Mouse (Mus musculus) midbrain, embryonic 11.5 days (tissue): Measurements from ENCODE around the gene Gm9964. TPM values are rescaled to one million over a fixed set of nuclear protein-coding genes. Genes with fewer than 3 reads are reported as not detected.
"Not testable (repeated sequence)": the region's sequence is repeated elsewhere in the genome, so short reads cannot be mapped to it uniquely, and the experiment has no call there.

ENCODE experiments used
- ATAC-seq: fragments of 200-750 bp; cut with Nextera tagmentation; 2 replicates; pipeline ENCODE4 v1.8.0; 2017; ENCODE audit warnings: moderate TSS enrichment, moderate library complexity; ENCODE audit not compliant: low FRiP score
- DNase-seq: peaks from one replicate; pipeline ENCODE4 v3.0.0; 2015; ENCODE audit warnings: low spot score; ENCODE audit errors: missing footprints
- H3K27ac ChIP-seq: fragments of 300-500 bp; sonication (generic); 2 replicates; pipeline ENCODE4 v1.5.1; 2014; ENCODE audit warnings: low read depth, low read length
- H3K27me3 ChIP-seq: fragments of 300-500 bp; sonication (generic); 2 replicates; pipeline ENCODE4 v1.6.1; 2014; ENCODE audit warnings: mild to moderate bottlenecking, low read length, moderate library complexity, mixed read lengths; ENCODE audit not compliant: control insufficient read depth, insufficient read depth
- H3K36me3 ChIP-seq: fragments of 300-500 bp; sonication (generic); 2 replicates; pipeline ENCODE4 v1.6.1; 2014; ENCODE audit warnings: mild to moderate bottlenecking, low read length, moderate library complexity, mixed read lengths; ENCODE audit not compliant: control insufficient read depth, insufficient read depth
- H3K4me1 ChIP-seq: fragments of 300-500 bp; sonication (generic); 2 replicates; pipeline ENCODE4 v1.6.1; 2014; ENCODE audit warnings: low read length; ENCODE audit not compliant: control insufficient read depth, insufficient read depth
- H3K4me2 ChIP-seq: fragments of 300-500 bp; sonication (generic); 2 replicates; pipeline ENCODE4 v1.6.1; 2014; ENCODE audit warnings: mild to moderate bottlenecking, moderate library complexity
- H3K4me3 ChIP-seq: fragments of 300-500 bp; sonication (generic); 2 replicates; pipeline ENCODE4 v1.5.1; 2014; ENCODE audit warnings: low read depth, low read length
- H3K9ac ChIP-seq: fragments of 300-500 bp; sonication (generic); 2 replicates; pipeline ENCODE4 v1.6.1; 2014; ENCODE audit warnings: low read length
- H3K9me3 ChIP-seq: fragments of 300-500 bp; sonication (generic); 2 replicates; pipeline ENCODE4 v1.6.1; 2016; ENCODE audit warnings: low read length; ENCODE audit not compliant: control insufficient read depth
- WGBS: fragments of 180-500 bp; shearing (Covaris S2); extraction: QIAGEN DNeasy Blood & Tissue Kit; methylation state at CpG from one replicate; pipeline ENCODE4 v1.1.7; 2014; 5-methylcytosine and 5-hydroxymethylcytosine counted together
- polyA plus RNA-seq: library from polyadenylated mRNA; unstranded; fragments of >200 nt; fragmentation: Nextera tagmentation; extraction: Ambion mirVana; gene quantifications from 2 replicates; pipeline ENCODE4 v1.2.1, GENCODE M21; 2014

Gene Gm9964
- polyA plus RNA-seq, 1 experiment from 2014 or later = not detected

GRCm38 (mm10) chr11:79273039-79273438, 23.7 kb downstream of the Gm9964 start:
- Histone ChIP-seq H3K4me2 (no peak overlapping the region), H3K9ac (no peak overlapping the region), H3K4me3 (no peak overlapping the region), H3K27ac (no peak overlapping the region), H3K4me1 (no peaks in the 10 kb centered on the region), H3K9me3 (no peaks in the 10 kb centered on the region), H3K27me3 (no peaks in the 10 kb centered on the region), H3K36me3 (no peaks in the 10 kb centered on the region)
- no peak for ATAC-seq
- no peak for DNase-seq
- 71% methylated on average over 4 of the region's 4 CpGs for WGBS

- Histone ChIP-seq H3K4me3 (no peak overlapping the region), H3K27ac (no peak overlapping the region), H3K36me3 (no peaks in the 10 kb centered on the region), H3K4me1 (no peaks in the 10 kb centered on the region), H3K9me3 (no peaks in the 10 kb centered on the region), H3K27me3 (no peaks in the 10 kb centered on the region), H3K9ac (no peak overlapping the region), H3K4me2 (no peak overlapping the region)
- no peak for DNase-seq
- no peak for ATAC-seq
- whole genome bisulfite sequencing = 54% methylated on average over 1 of the region's 1 CpGs
Measured at GRCm38 (mm10) chr11:79267171-79267570, 29.5 kb downstream of the Gm9964 start.

- 66% methylated on average over 3 of the region's 3 CpGs for WGBS
- Histone ChIP-seq H3K4me2 (no peak overlapping the region), H3K27me3 (no peaks in the 10 kb centered on the region), H3K4me1 (no peaks in the 10 kb centered on the region), H3K27ac (no peak overlapping the region), H3K9me3 (no peaks in the 10 kb centered on the region), H3K36me3 (no peaks in the 10 kb centered on the region), H3K9ac (no peak overlapping the region), H3K4me3 (no peak overlapping the region)
- peak; percentile 72 for DNase-seq
- ATAC-seq = no peak
Measured at GRCm38 (mm10) chr11:79264376-79264775, 32.3 kb downstream of the Gm9964 start.

GRCm38 (mm10) chr11:79260126-79260525, 36.6 kb downstream of the Gm9964 start:
- not testable (repeated sequence) for DNase-seq, ATAC-seq, H3K4me3 ChIP-seq, H3K4me2 ChIP-seq, H3K9ac ChIP-seq, H3K4me1 ChIP-seq, H3K9me3 ChIP-seq, H3K36me3 ChIP-seq, H3K27me3 ChIP-seq, H3K27ac ChIP-seq
- WGBS = 91% methylated on average over 4 of the region's 4 CpGs

GRCm38 (mm10) chr11:79258738-79259137, 38.0 kb downstream of the Gm9964 start:
- H3K36me3 ChIP-seq = no peaks in the 10 kb centered on the region
- no peak overlapping the region for H3K9ac ChIP-seq
- H3K4me2 ChIP-seq = no peak overlapping the region
- H3K4me1 ChIP-seq = no peaks in the 10 kb centered on the region; the same call in 1 of the 2 replicates
- DNase-seq (no peak), ATAC-seq (no peak)
- no peak overlapping the region for H3K4me3 ChIP-seq
- WGBS = 77% methylated on average over 6 of the region's 6 CpGs
- H3K27ac ChIP-seq = no peak overlapping the region
- no peaks in the 10 kb centered on the region for H3K9me3 ChIP-seq
- no peaks in the 10 kb centered on the region for H3K27me3 ChIP-seq

- H3K27ac ChIP-seq = peak within 1 kb of the TSS; percentile 95
- peak; percentile 100 for DNase-seq
- H3K4me3 ChIP-seq = peak within 1 kb of the TSS; percentile 96
- 2% methylated on average over 50 of the region's 50 CpGs for WGBS
- peak; percentile 95 for ATAC-seq
- H3K27me3 ChIP-seq = no peaks in the 10 kb centered on the region
- H3K9me3 ChIP-seq = no peaks in the 10 kb centered on the region
- peaks cover 7% of the 10 kb centered on the region; the same call in 1 of the 2 replicates for H3K36me3 ChIP-seq
- peak within 1 kb of the TSS; percentile 84 for H3K4me2 ChIP-seq
- H3K9ac ChIP-seq = peak within 1 kb of the TSS; percentile 99
- H3K4me1 ChIP-seq = peaks cover 7% of the 10 kb centered on the region
Measured at GRCm38 (mm10) chr11:79254391-79255098, 42.2 kb downstream of the Gm9964 start, which contains the start of gene Wsb1. Wsb1 (minus strand) TSS chr11:79254671.

GRCm38 (mm10) chr11:79253542-79254390, 42.9 kb downstream of the Gm9964 start:
- Histone ChIP-seq H3K4me1 (peaks cover 7% of the 10 kb centered on the region), H3K9ac (peak overlapping the region; percentile 99), H3K9me3 (no peaks in the 10 kb centered on the region), H3K36me3 (peaks cover 7% of the 10 kb centered on the region; the same call in 1 of the 2 replicates), H3K4me3 (peak overlapping the region; percentile 96), H3K27me3 (no peaks in the 10 kb centered on the region), H3K27ac (peak overlapping the region; percentile 95), H3K4me2 (peak overlapping the region; percentile 84)
- WGBS = 3% methylated on average over 48 of the region's 49 CpGs
- peak; percentile 90 for DNase-seq
- peak; percentile 47 for ATAC-seq

- 38% methylated on average over 6 of the region's 6 CpGs for WGBS
- Histone ChIP-seq H3K27ac (no peak overlapping the region; the same call in 1 of the 2 replicates), H3K4me1 (peaks cover 7% of the 10 kb centered on the region), H3K4me3 (peak overlapping the region; percentile 96), H3K9ac (peak overlapping the region; percentile 99), H3K9me3 (no peaks in the 10 kb centered on the region), H3K4me2 (peak overlapping the region; percentile 84), H3K27me3 (no peaks in the 10 kb centered on the region), H3K36me3 (peaks cover 9% of the 10 kb centered on the region; the same call in 1 of the 2 replicates)
- DNase-seq (no peak), ATAC-seq (no peak)
Measured at GRCm38 (mm10) chr11:79252881-79253541, 43.7 kb downstream of the Gm9964 start.
